Mouse (Mus musculus): ENCODE measurements around the gene Mrpl12.

DNA sequence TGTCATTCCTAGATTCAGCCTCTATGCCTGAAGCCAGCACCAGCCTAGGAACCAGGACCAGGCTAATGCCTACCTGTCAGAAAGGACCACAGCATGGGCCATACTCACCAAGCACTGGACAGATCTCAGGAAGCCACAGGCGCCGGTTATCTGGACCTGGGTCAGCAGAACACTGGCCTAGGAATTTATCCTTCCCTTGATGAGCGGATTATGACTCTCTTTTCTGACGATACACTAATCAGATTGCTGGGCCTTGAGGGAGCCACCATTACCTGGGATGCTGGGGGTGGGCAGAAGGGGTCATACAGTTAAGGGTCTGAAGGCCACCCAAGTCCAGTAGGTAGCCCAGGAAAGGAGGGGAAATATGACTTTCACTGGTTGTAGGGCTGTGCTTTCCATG, 31.1 kb upstream of the Mrpl12 start, which contains the start of gene Pde6g:
- TF ChIP-seq CTCF (IDR thresholded peaks at IDR 0.05; ENCODE audit: low read depth) (no peak), EP300 (IDR thresholded peaks at IDR 0.05; ENCODE audit: low read depth) (no peak)
